Mouse (Mus musculus): ENCODE results near the gene Top1. TPM values are rescaled to one million over a fixed set of nuclear protein-coding genes. Genes with fewer than 3 reads are reported as not detected.

The Top1 gene
- polyA plus RNA-seq, 1 experiment: 174 TPM

DNA sequence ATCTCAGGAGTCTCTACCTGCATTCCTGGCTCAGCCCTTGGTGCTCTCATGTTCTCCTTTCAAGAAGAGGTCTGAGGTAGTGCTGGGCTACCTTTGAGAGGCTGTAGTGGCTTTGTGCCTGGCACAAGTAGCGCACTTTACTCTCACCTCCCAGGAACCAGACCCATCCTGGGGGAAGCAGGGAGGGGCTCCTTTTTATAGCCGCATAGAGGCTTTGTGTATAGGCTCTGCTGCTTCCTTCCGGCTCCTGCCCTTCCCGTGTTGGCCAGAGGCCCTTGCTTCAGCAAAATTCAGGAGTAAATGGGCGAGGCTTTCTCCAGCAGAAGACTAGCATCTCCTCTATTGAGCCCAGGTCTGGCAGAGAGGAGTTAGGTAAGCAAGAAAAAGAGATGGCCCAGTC lies 92.7 kb downstream of the Top1 start:
- Histone ChIP-seq H3K27me3 (ENCODE audit: control insufficient read depth, insufficient read depth, low read length, poor library complexity, severe bottlenecking) (no peaks in the 10 kb centered on the region), H3K36me3 (ENCODE audit: control insufficient read depth, insufficient read depth, low read length, poor library complexity, severe bottlenecking) (no peaks in the 10 kb centered on the region), H3K4me3 (ENCODE audit: low read depth, low read length) (no peak overlapping the region), H3K27ac (ENCODE audit: insufficient read depth, low read length) (no peak overlapping the region), H3K9ac (ENCODE audit: low read depth, poor library complexity, severe bottlenecking) (no peak overlapping the region), H3K4me1 (ENCODE audit: control insufficient read depth, insufficient read depth, low read length) (peaks cover 16% of the 10 kb centered on the region), H3K9me3 (replicated peaks; ENCODE audit: control insufficient read depth, insufficient read depth, low read length, poor library complexity, severe bottlenecking) (no peaks in the 10 kb centered on the region)
- TF ChIP-seq CTCF (IDR thresholded peaks at IDR 0.05; ENCODE audit: low read depth, low read length): no peak
- TF ChIP-seq POLR2A (IDR thresholded peaks at IDR 0.05; ENCODE audit: insufficient read depth, low read length): no peak
- TF ChIP-seq EP300 (IDR thresholded peaks at IDR 0.05; ENCODE audit: insufficient read depth, low read depth, low read length): no peak

DNA sequence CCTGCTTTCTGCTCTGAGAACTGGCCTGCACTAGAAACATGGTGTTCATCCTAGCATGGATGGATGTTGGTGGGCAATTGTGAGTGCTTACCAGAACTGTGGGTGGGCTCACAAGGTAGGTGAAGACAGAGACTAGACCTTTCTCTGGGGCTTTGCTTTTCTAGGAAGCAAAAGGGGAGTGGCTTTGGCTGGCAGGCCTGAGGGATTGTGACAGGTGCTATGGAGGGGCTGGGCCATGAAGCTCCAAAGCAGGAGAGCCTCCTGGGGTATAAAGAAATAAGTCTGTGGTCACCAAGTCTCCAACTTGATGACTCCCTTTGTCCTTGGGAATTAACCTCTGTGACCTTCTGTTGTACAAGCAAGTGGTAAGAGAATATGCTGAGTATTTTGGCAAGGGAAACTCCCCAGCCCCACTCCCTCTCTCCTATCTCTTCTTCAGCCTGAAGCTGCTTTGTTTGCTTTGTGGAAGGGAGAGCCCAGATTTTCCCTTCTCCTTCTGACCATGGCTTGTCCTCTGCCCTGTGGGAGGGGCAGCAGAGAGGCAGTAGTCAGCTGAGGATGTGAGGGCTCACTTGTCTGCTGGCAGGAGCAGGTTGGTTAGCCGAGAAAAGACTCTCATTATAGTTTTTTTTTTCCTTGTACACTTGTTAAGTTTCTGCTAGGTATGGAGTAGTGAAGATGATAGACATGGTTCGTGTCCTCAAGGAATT lies 94.1 kb downstream of the Top1 start:
- Histone ChIP-seq H3K27me3 (ENCODE audit: control insufficient read depth, insufficient read depth, low read length, poor library complexity, severe bottlenecking) (no peaks in the 10 kb centered on the region), H3K4me3 (ENCODE audit: low read depth, low read length) (no peak overlapping the region), H3K4me1 (ENCODE audit: control insufficient read depth, insufficient read depth, low read length) (peaks cover 16% of the 10 kb centered on the region), H3K9me3 (replicated peaks; ENCODE audit: control insufficient read depth, insufficient read depth, low read length, poor library complexity, severe bottlenecking) (no peaks in the 10 kb centered on the region), H3K36me3 (ENCODE audit: control insufficient read depth, insufficient read depth, low read length, poor library complexity, severe bottlenecking) (no peaks in the 10 kb centered on the region), H3K27ac (ENCODE audit: insufficient read depth, low read length) (no peak overlapping the region), H3K9ac (ENCODE audit: low read depth, poor library complexity, severe bottlenecking) (no peak overlapping the region)
- TF ChIP-seq POLR2A (IDR thresholded peaks at IDR 0.05; ENCODE audit: insufficient read depth, low read length) (no peak), EP300 (IDR thresholded peaks at IDR 0.05; ENCODE audit: insufficient read depth, low read depth, low read length) (no peak), CTCF (IDR thresholded peaks at IDR 0.05; ENCODE audit: low read depth, low read length) (no peak)

DNA sequence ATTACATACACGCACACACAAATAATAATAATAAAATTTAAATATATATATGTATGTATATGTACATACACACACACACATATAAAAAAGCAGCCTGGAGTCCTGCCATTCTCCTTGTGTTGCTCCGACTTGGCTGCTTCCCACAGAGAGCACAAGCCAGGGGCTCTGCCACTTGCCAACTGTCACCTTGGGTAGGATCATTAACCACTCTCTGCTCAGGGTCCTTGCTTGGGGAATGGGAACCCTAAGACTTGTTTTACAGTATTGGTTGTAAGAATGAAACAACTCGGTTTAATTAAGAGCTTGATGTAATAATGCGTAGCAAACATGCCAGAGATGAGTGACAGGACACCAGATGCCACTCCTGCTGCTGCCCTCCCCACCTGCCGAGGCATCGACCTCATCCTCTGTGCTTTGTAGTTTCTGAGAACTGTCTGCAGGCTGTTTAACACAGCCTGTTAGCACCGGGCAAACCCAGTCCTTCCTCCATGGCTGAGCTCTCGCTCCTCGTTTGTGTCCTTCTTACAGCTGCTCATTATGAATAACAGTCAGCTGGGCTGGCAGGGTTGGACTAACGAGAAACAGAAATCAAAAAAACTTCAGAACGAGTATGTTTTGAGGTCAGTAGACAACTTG lies 95.0 kb downstream of the Top1 start:
- Histone ChIP-seq H3K36me3 (ENCODE audit: control insufficient read depth, insufficient read depth, low read length, poor library complexity, severe bottlenecking) (no peaks in the 10 kb centered on the region), H3K4me1 (ENCODE audit: control insufficient read depth, insufficient read depth, low read length) (peaks cover 13% of the 10 kb centered on the region), H3K4me3 (ENCODE audit: low read depth, low read length) (no peak overlapping the region), H3K9ac (ENCODE audit: low read depth, poor library complexity, severe bottlenecking) (no peak overlapping the region), H3K27me3 (ENCODE audit: control insufficient read depth, insufficient read depth, low read length, poor library complexity, severe bottlenecking) (no peaks in the 10 kb centered on the region), H3K27ac (ENCODE audit: insufficient read depth, low read length) (no peak overlapping the region), H3K9me3 (replicated peaks; ENCODE audit: control insufficient read depth, insufficient read depth, low read length, poor library complexity, severe bottlenecking) (no peaks in the 10 kb centered on the region)
- TF ChIP-seq POLR2A (IDR thresholded peaks at IDR 0.05; ENCODE audit: insufficient read depth, low read length): no peak
- no peak for TF ChIP-seq EP300 (IDR thresholded peaks at IDR 0.05; ENCODE audit: insufficient read depth, low read depth, low read length)
- no peak for TF ChIP-seq CTCF (IDR thresholded peaks at IDR 0.05; ENCODE audit: low read depth, low read length)

DNA sequence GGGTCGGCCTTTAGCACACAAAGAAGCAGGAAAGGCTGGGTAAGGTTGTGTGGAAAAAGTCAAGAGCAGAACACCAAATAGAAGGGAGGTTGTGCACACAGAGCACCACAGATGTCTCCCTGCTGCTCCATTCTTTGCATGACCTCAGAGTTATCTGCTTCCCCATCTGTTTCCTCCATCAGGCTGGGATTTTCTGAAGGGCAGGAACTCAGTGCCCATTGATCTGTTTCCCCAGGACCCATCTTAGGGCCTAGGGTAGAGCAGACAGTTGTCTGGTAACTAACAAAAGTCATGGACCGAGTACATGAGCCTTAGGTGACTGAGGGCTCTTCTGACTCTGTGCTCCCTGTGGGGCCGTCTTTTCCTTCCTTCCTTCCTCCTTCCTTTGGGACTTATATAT lies 95.9 kb downstream of the Top1 start:
- H3K36me3 ChIP-seq (ENCODE audit: control insufficient read depth, insufficient read depth, low read length, poor library complexity, severe bottlenecking): no peaks in the 10 kb centered on the region
- no peaks in the 10 kb centered on the region for H3K27me3 ChIP-seq (ENCODE audit: control insufficient read depth, insufficient read depth, low read length, poor library complexity, severe bottlenecking)
- H3K9ac ChIP-seq (ENCODE audit: low read depth, poor library complexity, severe bottlenecking): no peak overlapping the region
- H3K27ac ChIP-seq (ENCODE audit: insufficient read depth, low read length): no peak overlapping the region
- peaks cover 11% of the 10 kb centered on the region for H3K4me1 ChIP-seq (ENCODE audit: control insufficient read depth, insufficient read depth, low read length)
- no peak for TF ChIP-seq POLR2A (IDR thresholded peaks at IDR 0.05; ENCODE audit: insufficient read depth, low read length)
- TF ChIP-seq EP300 (IDR thresholded peaks at IDR 0.05; ENCODE audit: insufficient read depth, low read depth, low read length): no peak
- TF ChIP-seq CTCF (IDR thresholded peaks at IDR 0.05; ENCODE audit: low read depth, low read length): no peak
- H3K9me3 ChIP-seq (replicated peaks; ENCODE audit: control insufficient read depth, insufficient read depth, low read length, poor library complexity, severe bottlenecking): no peaks in the 10 kb centered on the region
- no peak overlapping the region for H3K4me3 ChIP-seq (ENCODE audit: low read depth, low read length)

DNA sequence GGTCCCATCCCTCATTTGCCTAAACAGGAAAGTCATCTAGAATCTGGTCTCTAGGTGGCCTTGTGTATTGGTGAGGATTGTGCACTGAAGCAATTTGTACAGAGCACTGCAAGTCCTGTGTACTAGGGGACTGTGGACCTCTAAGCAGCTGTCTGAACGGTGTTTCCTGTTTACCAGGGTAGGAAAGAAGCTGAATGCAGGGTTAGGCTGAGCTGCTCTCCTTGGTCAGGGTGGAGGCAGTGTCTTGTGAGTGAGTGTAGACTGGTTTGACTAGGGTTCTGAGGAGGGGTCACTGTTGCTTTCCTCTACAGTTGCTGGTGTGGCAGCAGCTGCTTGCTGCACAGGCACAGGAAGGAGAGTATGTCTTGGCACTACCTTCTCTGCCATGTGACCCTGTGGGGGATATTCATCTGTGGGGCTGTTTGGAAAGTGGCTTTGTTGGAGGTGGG lies 96.5 kb downstream of the Top1 start:
- Histone ChIP-seq H3K4me3 (ENCODE audit: low read depth, low read length) (no peak overlapping the region), H3K27me3 (ENCODE audit: control insufficient read depth, insufficient read depth, low read length, poor library complexity, severe bottlenecking) (no peaks in the 10 kb centered on the region), H3K4me1 (ENCODE audit: control insufficient read depth, insufficient read depth, low read length) (peaks cover 8% of the 10 kb centered on the region), H3K36me3 (ENCODE audit: control insufficient read depth, insufficient read depth, low read length, poor library complexity, severe bottlenecking) (no peaks in the 10 kb centered on the region), H3K27ac (ENCODE audit: insufficient read depth, low read length) (no peak overlapping the region), H3K9me3 (replicated peaks; ENCODE audit: control insufficient read depth, insufficient read depth, low read length, poor library complexity, severe bottlenecking) (no peaks in the 10 kb centered on the region), H3K9ac (ENCODE audit: low read depth, poor library complexity, severe bottlenecking) (no peak overlapping the region)
- no peak for TF ChIP-seq EP300 (IDR thresholded peaks at IDR 0.05; ENCODE audit: insufficient read depth, low read depth, low read length)
- TF ChIP-seq POLR2A (IDR thresholded peaks at IDR 0.05; ENCODE audit: insufficient read depth, low read length): no peak
- no peak for TF ChIP-seq CTCF (IDR thresholded peaks at IDR 0.05; ENCODE audit: low read depth, low read length)

Data from ES-Bruce4 (cell line).